ENCODE assay signal across 8 mouse cellular contexts in the genomic region with DNA sequence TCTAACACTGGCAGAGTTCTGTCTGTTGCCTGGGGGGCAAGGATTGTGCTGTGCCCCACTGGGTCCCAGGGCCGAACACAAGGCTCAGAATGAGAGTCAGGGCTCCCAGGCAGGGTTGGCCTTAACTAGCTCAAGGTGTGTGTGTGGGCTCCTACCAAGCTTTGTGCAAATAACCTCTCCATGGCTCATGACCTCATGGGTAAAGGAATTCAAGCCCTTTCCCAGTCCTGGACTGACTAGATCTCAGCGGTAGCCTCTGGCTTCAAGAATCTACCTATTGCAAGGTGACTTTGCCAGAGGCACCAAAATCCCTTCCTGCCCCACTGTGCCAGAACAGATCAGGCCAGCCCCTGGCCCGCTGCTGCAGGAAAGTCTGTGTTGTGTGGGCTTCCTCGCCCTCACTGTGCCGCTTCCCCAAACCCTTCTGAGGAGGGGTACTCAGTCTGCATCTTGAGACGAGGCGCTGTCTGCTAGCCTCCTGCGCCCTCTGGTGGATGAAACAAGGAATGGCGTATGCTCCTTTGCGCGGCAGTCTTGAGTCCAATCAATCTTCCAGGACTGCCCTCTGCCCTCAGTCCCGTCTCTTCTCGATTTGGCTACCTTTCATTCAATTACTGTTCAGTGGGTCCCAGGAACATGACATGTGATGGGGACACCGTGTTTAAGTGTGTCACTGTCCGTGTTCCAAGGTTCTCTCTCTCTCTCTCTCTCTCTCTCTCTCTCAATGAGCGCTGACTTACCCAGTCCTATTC. TPM values are rescaled to one million over a fixed set of nuclear protein-coding genes. Genes with fewer than 3 reads are reported as not detected.
DNase-seq lines count a peak whose midpoint lies in the region; ATAC-seq and TF ChIP-seq lines count a peak whose summit lies in the region.
"Had no signal": no experiment of that assay in that cellular context is flagged by ENCODE, and none has a peak within 500 bp of the region (broad histone marks: within the 10 kb centered on the region; RNA-seq: fewer than 3 reads in every experiment).

No protein-coding gene starts in this region.

- H3K27me3 ChIP-seq in Patski: no peaks in the 10 kb centered on the region
- no peaks in the 10 kb centered on the region for H3K27me3 ChIP-seq in forebrain, embryonic 15.5 days
- no peaks in the 10 kb centered on the region; the same call in 1 of the 2 replicates for H3K27me3 ChIP-seq in hindbrain, embryonic 16.5 days (replicated peaks; ENCODE audit: control insufficient read depth, insufficient read depth, low read length)
- peaks cover 40% of the 10 kb centered on the region for H3K27me3 ChIP-seq in midbrain, embryonic 10.5 days (ENCODE audit: low read depth, poor library complexity, severe bottlenecking)
- no peaks in the 10 kb centered on the region for H3K27me3 ChIP-seq in small intestine, adult 2 months (ENCODE audit: control insufficient read depth, insufficient read depth, low read length)

- POLR2A ChIA-PET in Patski (lab: Charles Lee): interaction anchor here (0.5 to 1.7 kb wide), 11 partner anchors 10 to 102 kb away, joined by 3 to 4 read pairs (median 3); partner anchors contain the start of gene Tmem106c

- H3K4me3 ChIP-seq in forebrain, embryonic 15.5 days: no peak overlapping the region
- no peak overlapping the region for H3K4me3 ChIP-seq in hindbrain, embryonic 16.5 days (ENCODE audit: low read length)
- no peak overlapping the region for H3K4me3 ChIP-seq in left cerebral cortex, adult 2 months
- H3K4me3 ChIP-seq in midbrain, embryonic 10.5 days: 0 out of 2 replicates have a peak overlapping the region, but pooled peaks have one; percentile 10
- H3K4me3 ChIP-seq in small intestine, adult 2 months (ENCODE audit: low read depth, low read length): no peak overlapping the region

- WGBS in forebrain, embryonic 15.5 days: 13% methylated on average over 16 of the region's 16 CpGs
- WGBS in hindbrain, embryonic 16.5 days: 15% methylated on average over 16 of the region's 16 CpGs
- WGBS in midbrain, embryonic 10.5 days: 15% methylated on average over 16 of the region's 16 CpGs
- WGBS in small intestine, adult 2 months: 14% methylated on average over 16 of the region's 16 CpGs

- no peak for TF ChIP-seq POLR2A in small intestine, adult 2 months (IDR thresholded peaks at IDR 0.05; ENCODE audit: low read depth, low read length)

- no peak for DNase-seq in Patski (ENCODE audit: low read depth, low spot score)
- DNase-seq in cerebellum, adult 11-12 months: peak; percentile 23
- peak; percentile 66 to 67 for DNase-seq in left cerebral cortex, adult 2 months (ENCODE audit: extremely low spot score in 1 of 2, low spot score in 2 of 2)
- peak; percentile 83 for DNase-seq in midbrain, embryonic 10.5 days (ENCODE audit: low spot score)

- in situ Hi-C loops in Patski (cut with MboI; ENCODE audit: low pct_unique_long_range_greater_than_20kb): no loop called here

- H3K4me1 ChIP-seq in forebrain, embryonic 15.5 days: no peaks in the 10 kb centered on the region
- peaks cover 3% of the 10 kb centered on the region; the same call in 1 of the 2 replicates for H3K4me1 ChIP-seq in hindbrain, embryonic 16.5 days (ENCODE audit: control insufficient read depth, insufficient read depth, low read depth, low read length)
- H3K4me1 ChIP-seq in midbrain, embryonic 10.5 days: peaks cover 42% of the 10 kb centered on the region
- H3K4me1 ChIP-seq in small intestine, adult 2 months (ENCODE audit: control insufficient read depth, insufficient read depth, insufficient read length, low read length): peaks cover 4% of the 10 kb centered on the region

- no peaks in the 10 kb centered on the region for H3K9me3 ChIP-seq in forebrain, embryonic 15.5 days
- no peaks in the 10 kb centered on the region for H3K9me3 ChIP-seq in hindbrain, embryonic 16.5 days (ENCODE audit: control insufficient read depth, low read length)
- H3K9me3 ChIP-seq in midbrain, embryonic 10.5 days (replicated peaks): no peaks in the 10 kb centered on the region

- no peaks in the 10 kb centered on the region for H3K36me3 ChIP-seq in forebrain, embryonic 15.5 days
- no peaks in the 10 kb centered on the region for H3K36me3 ChIP-seq in hindbrain, embryonic 16.5 days (ENCODE audit: control insufficient read depth, insufficient read depth, low read length)
- no peaks in the 10 kb centered on the region for H3K36me3 ChIP-seq in midbrain, embryonic 10.5 days
- no peaks in the 10 kb centered on the region for H3K36me3 ChIP-seq in small intestine, adult 2 months (ENCODE audit: control insufficient read depth, insufficient read depth, low read length)

- no peak overlapping the region for H3K9ac ChIP-seq in forebrain, embryonic 15.5 days (replicated peaks)
- H3K9ac ChIP-seq in hindbrain, embryonic 16.5 days (ENCODE audit: low read depth, low read length): peak overlapping the region; percentile 29; the same call in 1 of the 2 replicates

- ATAC-seq in Patski: peak; percentile 32
- ATAC-seq in forebrain, embryonic 15.5 days (replicated peaks): peak; percentile 68
- ATAC-seq in hindbrain, embryonic 16.5 days: peak; percentile 76

- peak; percentile 94 for TF ChIP-seq CTCF in Patski (IDR thresholded peaks at IDR 0.05)
- peak; percentile 95 for TF ChIP-seq CTCF in left cerebral cortex, adult 2 months (IDR thresholded peaks at IDR 0.05)
- TF ChIP-seq CTCF in small intestine, adult 2 months (IDR thresholded peaks at IDR 0.05; ENCODE audit: extremely low read depth, insufficient read length, insufficient replicate concordance, low read depth, low read length): peak; percentile 97

- CTCF ChIA-PET in Patski (lab: Charles Lee): interaction anchor here (0.7 to 4.2 kb wide), 20 partner anchors 9 to 185 kb away, joined by 3 to 27 read pairs (median 4); partner anchors contain the start of genes Rapgef3 and Tmem106c

- no peak overlapping the region for H3K4me2 ChIP-seq in forebrain, embryonic 15.5 days (replicated peaks)
- peak overlapping the region; percentile 32 for H3K4me2 ChIP-seq in hindbrain, embryonic 16.5 days (ENCODE audit: low read length)

- intact Hi-C loops in left cerebral cortex, adult 2 months (cut with DNase I): loop anchor here (1.0 to 2.0 kb wide), 3 partner anchors 100 to 234 kb away; no protein-coding TSS in a partner anchor

- no peak overlapping the region for H3K27ac ChIP-seq in forebrain, embryonic 15.5 days (replicated peaks)
- no peak overlapping the region for H3K27ac ChIP-seq in hindbrain, embryonic 16.5 days (ENCODE audit: low read depth, low read length)
- no peak overlapping the region for H3K27ac ChIP-seq in left cerebral cortex, adult 2 months
- peak overlapping the region; percentile 52 for H3K27ac ChIP-seq in midbrain, embryonic 10.5 days (replicated peaks)
- no peak overlapping the region for H3K27ac ChIP-seq in small intestine, adult 2 months (ENCODE audit: insufficient read depth, low read depth, low read length)
- H3K27ac ChIP-seq: macrophage had no signal

RNA-seq across cellular contexts. Expression of gene Tmem106c, which starts 11.7 kb away (rescaled TPM):
- 118 TPM for polyA plus RNA-seq in Patski (2021)
- 60.8 and 66.2 TPM in 2 replicates for polyA plus RNA-seq in forebrain, embryonic 15.5 days (2015; fragmentation: Nextera tagmentation; extraction: Ambion mirVana)
- polyA plus RNA-seq in hindbrain, embryonic 16.5 days (2015; fragmentation: Nextera tagmentation; extraction: Ambion mirVana): 58.3 and 60.6 TPM in 2 replicates
- 10 to 100 TPM; 26.6 to 31.7 TPM for total RNA-seq in left cerebral cortex, adult 2 months (2021)
- 55.6 and 61.1 TPM in 2 replicates for polyA plus RNA-seq in midbrain, embryonic 10.5 days (2016; fragmentation: Nextera tagmentation; extraction: Ambion mirVana)
- polyA plus RNA-seq in small intestine, adult 2 months (2012; rRNA removed): 7.1 and 8.6 TPM in 2 replicates

RNA-seq across cellular contexts. Expression of gene Vdr, which starts 41.9 kb away (rescaled TPM):
- 47.9 TPM for polyA plus RNA-seq in Patski (2021)
- 0.08 and 0.09 TPM in 2 replicates for polyA plus RNA-seq in forebrain, embryonic 15.5 days (2015; fragmentation: Nextera tagmentation; extraction: Ambion mirVana)
- 0.17 and 0.26 TPM in 2 replicates for polyA plus RNA-seq in hindbrain, embryonic 16.5 days (2015; fragmentation: Nextera tagmentation; extraction: Ambion mirVana)
- total RNA-seq in left cerebral cortex, adult 2 months (2021): under 1 TPM; 0.32 to 0.79 TPM
- 0.72 and 1.0 TPM in 2 replicates for polyA plus RNA-seq in midbrain, embryonic 10.5 days (2016; fragmentation: Nextera tagmentation; extraction: Ambion mirVana)
- 100 and 151 TPM in 2 replicates for polyA plus RNA-seq in small intestine, adult 2 months (2012; rRNA removed)

RNA-seq across cellular contexts. Expression of gene Col2a1, which starts 52.2 kb away (rescaled TPM):
- polyA plus RNA-seq in Patski (2021): 0.54 TPM
- 25.6 and 25.8 TPM in 2 replicates for polyA plus RNA-seq in forebrain, embryonic 15.5 days (2015; fragmentation: Nextera tagmentation; extraction: Ambion mirVana)
- 11.9 and 43.4 TPM in 2 replicates for polyA plus RNA-seq in hindbrain, embryonic 16.5 days (2015; fragmentation: Nextera tagmentation; extraction: Ambion mirVana)
- under 1 TPM; 0.61 to 0.63 TPM for total RNA-seq in left cerebral cortex, adult 2 months (2021)
- polyA plus RNA-seq in midbrain, embryonic 10.5 days (2016; fragmentation: Nextera tagmentation; extraction: Ambion mirVana): 142 and 151 TPM in 2 replicates
- 0.03 TPM in 1 of 2 replicates, not detected in the other for polyA plus RNA-seq in small intestine, adult 2 months (2012; rRNA removed)
- polyA plus RNA-seq: macrophage had no signal

Comparison
In these comparisons a context has a peak if more than half of its experiments do, and no peak if none do; other contexts are left out.
1. RNA of gene Vdr, which starts 41.9 kb away (polyA plus RNA-seq): 100 to 151 TPM in small intestine, adult 2 months and 47.9 TPM in Patski (single experiment); 0.72 to 1.0 TPM in midbrain, embryonic 10.5 days, 0.17 to 0.26 TPM in hindbrain, embryonic 16.5 days and 0.08 to 0.09 TPM in forebrain, embryonic 15.5 days; every median in the first group is over 10 times any median in the second.
2. Peak in every context shown above with its lines, with median percentiles within 50 percentile points of each other: ATAC-seq and CTCF ChIP-seq.